Mouse (Mus musculus) cerebellum, adult 18-20 months (tissue): ENCODE measurements at regions not wholly inside any gene's neighbourhood (a gene's known extent, or its start where the extent isn't known, plus 50 kb on each side); places are given as distances from the start of the nearest gene placed in this dataset.

Experiments
- DNase-seq, 2 experiments: peaks; one replicate each; pipeline ENCODE4 v3.0.0; 2021

- DNase-seq = no peak
Observed at GRCm38 (mm10) chr13:119367544-119367943, 60.9 kb upstream of the Paip1 start.

GRCm38 (mm10) chr13:119378404-119379037 lies 49.9 kb upstream of the Paip1 start:
- peak; percentile 61 to 70 for DNase-seq
